Mouse (Mus musculus) myocyte (in vitro differentiated cells): ENCODE results near the gene Gpr162. TPM values are rescaled to one million over a fixed set of nuclear protein-coding genes. Genes with fewer than 3 reads are reported as not detected.

Experiments
- H3K27me3 ChIP-seq: one replicate; pipeline ENCODE4 v1.6.1; 2011; ENCODE audit not compliant: control insufficient read depth, insufficient read depth, insufficient read length
- H3K36me3 ChIP-seq: one replicate; pipeline ENCODE4 v1.6.1; 2011; ENCODE audit not compliant: control insufficient read depth, insufficient read depth
- H3K4me2 ChIP-seq: one replicate; pipeline ENCODE4 v1.6.1; 2011; ENCODE audit warnings: low read depth, control low read depth
- H3K4me3 ChIP-seq: one replicate; pipeline ENCODE4 v1.5.1; 2011; ENCODE audit warnings: mild to moderate bottlenecking, control low read depth, moderate library complexity
- H3K79me2 ChIP-seq: one replicate; pipeline ENCODE4 v1.6.1; 2011; ENCODE audit not compliant: control insufficient read depth, insufficient read depth
- H3ac ChIP-seq: one replicate; pipeline ENCODE4 v1.6.1; 2011; ENCODE audit not compliant: control insufficient read depth, insufficient read length
- CEBPB ChIP-seq: IDR thresholded peaks from 2 replicates; pipeline ENCODE4 v1.6.1; 2011; ENCODE audit warnings: mild to moderate bottlenecking, moderate library complexity; ENCODE audit not compliant: poor library complexity, insufficient read depth, severe bottlenecking
- E2F4 ChIP-seq: IDR thresholded peaks from one replicate; pipeline ENCODE4 v1.6.1; 2011; ENCODE audit warnings: mild to moderate bottlenecking, control low read depth, moderate library complexity; ENCODE audit not compliant: insufficient read depth
- MAX ChIP-seq: IDR thresholded peaks from one replicate; pipeline ENCODE4 v1.6.1; 2011; ENCODE audit warnings: low read depth, mild to moderate bottlenecking, control low read depth
- MYOD1 ChIP-seq, 3 experiments: IDR thresholded peaks; one replicate each; pipeline ENCODE4 v1.6.1; 2011; ENCODE audit warnings: control low read depth in 2 of 3, low read depth in 2 of 3, mild to moderate bottlenecking in 2 of 3, moderate library complexity in 1 of 3; ENCODE audit not compliant: insufficient read length in 2 of 3, control insufficient read depth in 1 of 3
- MYOG ChIP-seq, 3 experiments: IDR thresholded peaks; one replicate each; pipeline ENCODE4 v1.6.1; 2011; ENCODE audit warnings: control low read depth in 2 of 3, low read depth in 2 of 3, mild to moderate bottlenecking in 2 of 3; ENCODE audit not compliant: insufficient read length in 2 of 3, control insufficient read depth in 1 of 3, insufficient read depth in 1 of 3
- POLR2A ChIP-seq: IDR thresholded peaks from one replicate; pipeline ENCODE4 v1.6.1; 2011; ENCODE audit warnings: low read depth, mild to moderate bottlenecking, control low read depth, moderate library complexity; ENCODE audit not compliant: insufficient read length
- POLR2AphosphoS2 ChIP-seq: IDR thresholded peaks from one replicate; pipeline ENCODE4 v1.6.1; 2011; ENCODE audit warnings: low read depth, control low read depth; ENCODE audit not compliant: insufficient read length
- REST ChIP-seq: IDR thresholded peaks from one replicate; pipeline ENCODE4 v1.6.1; 2011; ENCODE audit warnings: mild to moderate bottlenecking, control low read depth, moderate library complexity; ENCODE audit not compliant: insufficient read depth, insufficient read length
- SRF ChIP-seq: IDR thresholded peaks from one replicate; pipeline ENCODE4 v1.6.1; 2011; ENCODE audit warnings: low read depth; ENCODE audit not compliant: control insufficient read depth, insufficient read length
- TCF12 ChIP-seq: IDR thresholded peaks from one replicate; pipeline ENCODE4 v1.6.1; 2011; ENCODE audit warnings: mild to moderate bottlenecking, control low read depth; ENCODE audit not compliant: poor library complexity, insufficient read depth, severe bottlenecking
- TCF3 ChIP-seq: IDR thresholded peaks from one replicate; pipeline ENCODE4 v1.6.1; 2011; ENCODE audit warnings: low read depth, control low read depth; ENCODE audit not compliant: insufficient read length
- USF1 ChIP-seq: IDR thresholded peaks from one replicate; pipeline ENCODE4 v1.6.1; 2011; ENCODE audit warnings: low read depth, mild to moderate bottlenecking, control low read depth, moderate library complexity
- polyA plus RNA-seq: library from polyadenylated mRNA; unstranded; fragments of >200 nt; fragmentation: generic; extraction: Trizol; gene quantifications from one replicate; pipeline ENCODE4 v1.2.1, GENCODE M21; 2012; ENCODE audit warnings: missing spikeins

Gene Gpr162
- polyA plus RNA-seq, 1 experiment, result 0.02 TPM

- H3K4me3 ChIP-seq, result no peak overlapping the region
- H3K4me2 ChIP-seq, result no peak overlapping the region
Measured at GRCm38 (mm10) chr6:124820891-124821290, 42.9 kb downstream of the Gpr162 start.

DNA sequence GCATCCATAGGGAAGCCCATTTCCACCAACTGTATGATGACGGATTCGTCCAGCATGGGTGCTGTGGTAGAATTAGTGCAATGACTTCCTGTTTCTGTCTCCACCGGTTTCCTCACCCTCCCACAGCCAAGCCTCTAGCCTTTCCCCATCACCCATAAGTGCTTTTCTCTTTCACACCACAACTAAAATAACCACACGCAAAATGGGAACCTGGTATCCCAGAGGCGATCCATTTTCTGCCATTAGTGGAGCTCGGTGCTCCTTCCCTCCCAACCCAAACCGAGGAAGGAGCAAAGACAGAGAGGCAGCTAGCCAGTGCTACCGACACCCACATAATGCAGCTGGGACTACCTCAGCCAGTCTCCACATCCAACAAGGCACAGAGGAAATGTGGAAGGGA, 45.8 kb downstream of the Gpr162 start:
- peaks cover 26% of the 10 kb centered on the region for H3K36me3 ChIP-seq
- H3K79me2 ChIP-seq, result peaks cover 9% of the 10 kb centered on the region
- H3K4me2 ChIP-seq, result no peak overlapping the region
- H3K4me3 ChIP-seq, result no peak overlapping the region
- no peaks in the 10 kb centered on the region for H3K27me3 ChIP-seq
- no peak overlapping the region for H3ac ChIP-seq
- no peak for TF ChIP-seq MYOD1 (IDR thresholded peaks at IDR 0.05; ENCODE audit: control insufficient read depth in 1 of 3, insufficient read length in 2 of 3, low read depth in 2 of 3)
- no peak for TF ChIP-seq TCF3
- TF ChIP-seq SRF, result no peak
- TF ChIP-seq POLR2AphosphoS2, result no peak
- TF ChIP-seq POLR2A, result no peak
- no peak for TF ChIP-seq MYOG (IDR thresholded peaks at IDR 0.05; ENCODE audit: control insufficient read depth in 1 of 3, insufficient read depth in 1 of 3, insufficient read length in 2 of 3, low read depth in 2 of 3)
- no peak for TF ChIP-seq E2F4
- no peak for TF ChIP-seq CEBPB
- TF ChIP-seq REST, result no peak
- TF ChIP-seq TCF12, result no peak
- no peak for TF ChIP-seq MAX
- TF ChIP-seq USF1, result no peak

More at GRCm38 (mm10) chr6:124820891-124821290, 42.9 kb downstream of the Gpr162 start:
- Histone ChIP-seq H3K36me3 (peaks cover 49% of the 10 kb centered on the region), H3ac (no peak overlapping the region), H3K79me2 (no peaks in the 10 kb centered on the region), H3K27me3 (no peaks in the 10 kb centered on the region)
- TF ChIP-seq USF1, result no peak
- no peak for TF ChIP-seq SRF
- TF ChIP-seq E2F4, result no peak
- TF ChIP-seq POLR2A, result no peak
- no peak for TF ChIP-seq MYOD1 (IDR thresholded peaks at IDR 0.05; ENCODE audit: control insufficient read depth in 1 of 3, insufficient read length in 2 of 3, low read depth in 2 of 3)
- TF ChIP-seq TCF3, result no peak
- TF ChIP-seq TCF12, result no peak
- TF ChIP-seq POLR2AphosphoS2, result no peak
- no peak for TF ChIP-seq MYOG (IDR thresholded peaks at IDR 0.05; ENCODE audit: control insufficient read depth in 1 of 3, insufficient read depth in 1 of 3, insufficient read length in 2 of 3, low read depth in 2 of 3)
- TF ChIP-seq MAX, result no peak
- no peak for TF ChIP-seq CEBPB
- no peak for TF ChIP-seq REST

GRCm38 (mm10) chr6:124817563-124817962, 46.2 kb downstream of the Gpr162 start:
- Histone ChIP-seq H3K27me3 (no peaks in the 10 kb centered on the region), H3K4me3 (no peak overlapping the region), H3K4me2 (no peak overlapping the region), H3K36me3 (peaks cover 26% of the 10 kb centered on the region), H3ac (no peak overlapping the region), H3K79me2 (peaks cover 13% of the 10 kb centered on the region)
- TF ChIP-seq USF1, result no peak
- no peak for TF ChIP-seq TCF3
- TF ChIP-seq MYOD1 (IDR thresholded peaks at IDR 0.05; ENCODE audit: control insufficient read depth in 1 of 3, insufficient read length in 2 of 3, low read depth in 2 of 3), result no peak
- TF ChIP-seq E2F4, result no peak
- TF ChIP-seq SRF, result no peak

GRCm38 (mm10) chr6:124817125-124817524, 46.7 kb downstream of the Gpr162 start:
- TF ChIP-seq SRF (no peak), MYOG (IDR thresholded peaks at IDR 0.05; ENCODE audit: control insufficient read depth in 1 of 3, insufficient read depth in 1 of 3, insufficient read length in 2 of 3, low read depth in 2 of 3) (no peak), TCF3 (no peak), E2F4 (no peak), MYOD1 (IDR thresholded peaks at IDR 0.05; ENCODE audit: control insufficient read depth in 1 of 3, insufficient read length in 2 of 3, low read depth in 2 of 3) (no peak), POLR2A (no peak), MAX (no peak), REST (no peak), POLR2AphosphoS2 (no peak), USF1 (no peak), CEBPB (no peak), TCF12 (no peak)
- Histone ChIP-seq H3K79me2 (peaks cover 18% of the 10 kb centered on the region), H3K4me2 (no peak overlapping the region), H3K27me3 (no peaks in the 10 kb centered on the region), H3K36me3 (peaks cover 29% of the 10 kb centered on the region), H3K4me3 (no peak overlapping the region), H3ac (no peak overlapping the region)

DNA sequence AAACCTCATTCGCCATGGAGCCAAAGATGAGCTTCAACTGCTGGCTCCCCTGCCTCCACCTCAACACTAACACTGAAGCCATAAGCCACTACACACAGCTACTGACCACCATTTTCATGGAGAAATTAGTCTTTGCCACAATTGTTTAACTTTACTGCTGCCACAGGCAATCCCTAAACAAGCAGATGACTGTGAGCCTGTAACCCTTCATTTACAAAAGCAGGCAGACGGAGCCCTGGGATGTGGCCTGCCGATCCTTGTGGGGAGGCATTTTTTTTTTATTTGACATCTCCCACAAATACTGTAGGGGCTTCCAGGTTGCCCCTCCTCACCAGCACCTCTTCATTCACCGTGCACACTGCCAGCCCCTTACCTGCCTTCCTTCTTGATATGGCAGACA, 47.2 kb downstream of the Gpr162 start:
- TF ChIP-seq MYOG (IDR thresholded peaks at IDR 0.05; ENCODE audit: control insufficient read depth in 1 of 3, insufficient read depth in 1 of 3, insufficient read length in 2 of 3, low read depth in 2 of 3) (no peak), POLR2A (no peak), REST (no peak), POLR2AphosphoS2 (no peak), MAX (no peak), E2F4 (no peak), SRF (no peak), MYOD1 (IDR thresholded peaks at IDR 0.05; ENCODE audit: control insufficient read depth in 1 of 3, insufficient read length in 2 of 3, low read depth in 2 of 3) (no peak), TCF3 (no peak), USF1 (no peak)
- H3K27me3 ChIP-seq, result no peaks in the 10 kb centered on the region
- H3K4me3 ChIP-seq, result no peak overlapping the region
- H3ac ChIP-seq, result no peak overlapping the region
- peaks cover 28% of the 10 kb centered on the region for H3K36me3 ChIP-seq
- peaks cover 20% of the 10 kb centered on the region for H3K79me2 ChIP-seq
- no peak overlapping the region for H3K4me2 ChIP-seq
